Mouse (Mus musculus) E14TG2a.4 (cell line): Measurements from ENCODE around the gene Zfr2.

Source experiments
- CTCF ChIP-seq: conservative IDR thresholded peaks from 2 replicates; pipeline ENCODE4 v1.5.1; 2014; ENCODE audit warnings: low read length
- NANOG ChIP-seq: IDR thresholded peaks from 2 replicates; pipeline ENCODE4 v1.6.1; 2014; ENCODE audit warnings: borderline replicate concordance, low read length, mixed read lengths
- POU5F1 ChIP-seq: IDR thresholded peaks from 2 replicates; pipeline ENCODE4 v1.6.1; 2014; ENCODE audit warnings: low read length, borderline replicate concordance

DNA sequence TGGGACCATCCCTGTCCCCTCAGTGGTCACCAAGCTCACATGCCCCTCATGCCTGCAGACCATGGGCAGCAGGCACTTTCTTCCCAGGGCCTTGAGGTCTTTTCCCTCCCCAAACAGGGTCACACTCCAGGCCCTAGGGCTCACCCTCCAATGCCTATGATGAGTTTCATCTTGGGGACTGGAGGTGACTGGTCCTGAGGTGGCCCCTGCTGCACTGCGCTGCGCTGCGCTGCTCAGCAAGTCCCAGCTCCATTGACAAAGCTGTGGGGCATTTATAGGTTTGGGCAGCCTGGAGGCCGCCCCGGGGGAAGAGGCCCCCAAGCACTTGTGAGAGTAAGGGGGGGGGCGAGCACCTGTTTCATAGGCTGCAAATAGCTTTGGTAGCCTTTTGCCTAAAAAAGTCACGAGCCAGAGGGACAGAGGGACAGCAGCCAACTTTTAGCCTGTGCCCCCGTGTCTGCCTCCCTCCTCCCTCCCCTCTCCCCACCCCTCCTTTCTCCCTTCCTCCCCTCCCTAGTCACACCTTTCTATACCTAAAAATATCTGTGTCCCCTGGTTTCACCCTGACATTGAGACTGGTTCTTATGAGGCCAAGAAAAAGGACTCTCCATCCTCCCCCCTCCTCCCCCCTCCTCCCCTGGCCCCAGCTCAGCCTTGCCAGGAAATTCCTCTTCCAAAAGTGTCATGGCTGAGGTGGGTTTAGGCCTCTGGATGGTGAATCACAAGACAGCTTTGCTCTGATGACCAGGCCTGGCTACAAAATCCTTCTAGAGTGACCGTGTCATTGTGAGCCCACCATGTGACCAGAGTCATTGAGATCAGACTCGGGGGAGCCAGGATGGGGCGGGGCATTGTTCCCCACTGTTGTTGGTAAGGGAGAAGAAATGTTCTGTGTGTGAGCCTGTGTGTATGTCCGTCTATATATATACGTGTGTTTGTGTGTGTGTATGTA lies 30.9 kb upstream of the Zfr2 start, which contains the start of gene Nmrk2:
- no peak for TF ChIP-seq CTCF
- no peak for TF ChIP-seq NANOG
- no peak for TF ChIP-seq POU5F1
